Mouse (Mus musculus) forebrain, embryonic 11.5 days (tissue): Measurements from ENCODE around the gene Hyal2. TPM values are rescaled to one million over a fixed set of nuclear protein-coding genes. Genes with fewer than 3 reads are reported as not detected.
A peak's percentile ranks its signal among the peaks of the same experiment; 100 is the strongest.

Source experiments
- ATAC-seq: fragments of 200-750 bp; cut with Nextera tagmentation; replicated peaks from 2 replicates; pipeline ENCODE4 v1.8.0; 2017; ENCODE audit warnings: moderate TSS enrichment; ENCODE audit not compliant: low FRiP score
- DNase-seq: peaks from one replicate; pipeline ENCODE4 v3.0.0-alpha.2; 2017; ENCODE audit warnings: low spot score
- H3K27ac ChIP-seq: fragments of 300-500 bp; sonication (generic); 2 replicates; pipeline ENCODE4 v1.5.1; 2014; ENCODE audit warnings: low read depth, low read length
- H3K27me3 ChIP-seq: fragments of 300-500 bp; sonication (generic); 2 replicates; pipeline ENCODE4 v1.6.1; 2014; ENCODE audit warnings: mild to moderate bottlenecking, low read length, mixed read lengths; ENCODE audit not compliant: control insufficient read depth, insufficient read depth
- H3K36me3 ChIP-seq: fragments of 300-500 bp; sonication (generic); 2 replicates; pipeline ENCODE4 v1.6.1; 2014; ENCODE audit warnings: mild to moderate bottlenecking, low read length, moderate library complexity, mixed read lengths; ENCODE audit not compliant: control insufficient read depth, insufficient read depth
- H3K4me1 ChIP-seq: fragments of 300-500 bp; sonication (generic); replicated peaks from 2 replicates; pipeline ENCODE4 v1.6.1; 2014; ENCODE audit warnings: low read length, mixed read lengths; ENCODE audit not compliant: control insufficient read depth, insufficient read depth
- H3K4me2 ChIP-seq: fragments of 300-500 bp; sonication (generic); 2 replicates; pipeline ENCODE4 v1.6.1; 2014; ENCODE audit warnings: low read depth, mild to moderate bottlenecking, low read length, moderate library complexity, mixed read lengths; ENCODE audit not compliant: severe bottlenecking
- H3K4me3 ChIP-seq: fragments of 300-500 bp; sonication (generic); 2 replicates; pipeline ENCODE4 v1.5.1; 2014; ENCODE audit warnings: low read depth, low read length
- H3K9ac ChIP-seq: fragments of 300-500 bp; sonication (generic); 2 replicates; pipeline ENCODE4 v1.6.1; 2014; ENCODE audit warnings: low read length
- H3K9me3 ChIP-seq: fragments of 300-500 bp; sonication (generic); 2 replicates; pipeline ENCODE4 v1.6.1; 2016; ENCODE audit warnings: low read length, mixed read lengths; ENCODE audit not compliant: control insufficient read depth
- WGBS: fragments of 180-500 bp; shearing (Covaris S2); extraction: QIAGEN DNeasy Blood & Tissue Kit; methylation state at CpG from one replicate; pipeline ENCODE4 v1.1.7; 2014; 5-methylcytosine and 5-hydroxymethylcytosine counted together
- polyA plus RNA-seq: library from polyadenylated mRNA; unstranded; fragments of >200 nt; fragmentation: Nextera tagmentation; extraction: Ambion mirVana; gene quantifications from 2 replicates; pipeline ENCODE4 v1.2.1, GENCODE M21; 2014

Gene Hyal2
- 129 and 139 TPM in 2 replicates for polyA plus RNA-seq

- H3K27ac ChIP-seq: peak within 1 kb of the TSS; percentile 81
- peaks cover 13% of the 10 kb centered on the region; the same call in 1 of the 2 replicates for H3K36me3 ChIP-seq
- H3K4me3 ChIP-seq: peak within 1 kb of the TSS; percentile 79
- H3K4me2 ChIP-seq: peak within 1 kb of the TSS; percentile 81
- peaks cover 28% of the 10 kb centered on the region for H3K4me1 ChIP-seq
- peak within 1 kb of the TSS; percentile 94 for H3K9ac ChIP-seq
- no peaks in the 10 kb centered on the region for H3K9me3 ChIP-seq
- WGBS: 6% methylated on average over 18 of the region's 18 CpGs
- H3K27me3 ChIP-seq: no peaks in the 10 kb centered on the region
- ATAC-seq (no peak), DNase-seq (peak; percentile 58)
Observed at GRCm38 (mm10) chr9:107567702-107568319, at the start of gene Hyal2. Hyal2 (plus strand) TSS chr9:107567945.

GRCm38 (mm10) chr9:107520331-107520730 is 47.4 kb upstream of the Hyal2 start:
- ATAC-seq (no peak), DNase-seq (no peak)
- H3K4me2 ChIP-seq: no peak overlapping the region
- H3K27me3 ChIP-seq: peaks cover 3% of the 10 kb centered on the region; the same call in 1 of the 2 replicates
- no peak overlapping the region for H3K27ac ChIP-seq
- 54% methylated on average over 6 of the region's 6 CpGs for WGBS
- no peaks in the 10 kb centered on the region for H3K9me3 ChIP-seq
- H3K36me3 ChIP-seq: no peaks in the 10 kb centered on the region
- H3K4me1 ChIP-seq: peaks cover 16% of the 10 kb centered on the region
- no peak overlapping the region for H3K4me3 ChIP-seq
- H3K9ac ChIP-seq: no peak overlapping the region

GRCm38 (mm10) chr9:107521190-107521589 is 46.6 kb upstream of the Hyal2 start:
- Histone ChIP-seq H3K9me3 (no peaks in the 10 kb centered on the region), H3K9ac (no peak overlapping the region), H3K4me3 (no peak overlapping the region), H3K27me3 (peaks cover 11% of the 10 kb centered on the region; the same call in 1 of the 2 replicates), H3K4me2 (no peak overlapping the region), H3K36me3 (no peaks in the 10 kb centered on the region), H3K27ac (no peak overlapping the region), H3K4me1 (peaks cover 18% of the 10 kb centered on the region)
- 67% methylated on average over 5 of the region's 5 CpGs for WGBS
- ATAC-seq (no peak), DNase-seq (no peak)

GRCm38 (mm10) chr9:107521711-107522399 is 45.9 kb upstream of the Hyal2 start:
- Histone ChIP-seq H3K4me2 (peak overlapping the region; percentile 19; the same call in 1 of the 2 replicates), H3K36me3 (no peaks in the 10 kb centered on the region), H3K4me1 (peaks cover 19% of the 10 kb centered on the region), H3K27me3 (peaks cover 15% of the 10 kb centered on the region; the same call in 1 of the 2 replicates), H3K4me3 (no peak overlapping the region), H3K9me3 (no peaks in the 10 kb centered on the region), H3K9ac (peak overlapping the region; percentile 21; the same call in 1 of the 2 replicates), H3K27ac (no peak overlapping the region)
- DNase-seq (peak; percentile 63), ATAC-seq (no peak; the same call in 1 of the 2 replicates)
- 21% methylated on average over 23 of the region's 25 CpGs for WGBS

- WGBS: 53% methylated on average over 2 of the region's 2 CpGs
- H3K4me1 ChIP-seq: peaks cover 22% of the 10 kb centered on the region
- peak overlapping the region; percentile 21 for H3K9ac ChIP-seq
- no peaks in the 10 kb centered on the region for H3K36me3 ChIP-seq
- H3K9me3 ChIP-seq: no peaks in the 10 kb centered on the region
- ATAC-seq: no peak; the same call in 1 of the 2 replicates
- H3K4me3 ChIP-seq: no peak overlapping the region
- peak overlapping the region; percentile 19; the same call in 1 of the 2 replicates for H3K4me2 ChIP-seq
- peaks cover 19% of the 10 kb centered on the region for H3K27me3 ChIP-seq
- no peak overlapping the region for H3K27ac ChIP-seq
- DNase-seq: no peak
Observed at GRCm38 (mm10) chr9:107522400-107522711, 45.4 kb upstream of the Hyal2 start.

GRCm38 (mm10) chr9:107526198-107527026 is 41.3 kb upstream of the Hyal2 start:
- Histone ChIP-seq H3K27me3 (peaks cover 23% of the 10 kb centered on the region), H3K9ac (no peak overlapping the region; the same call in 1 of the 2 replicates), H3K27ac (no peak overlapping the region), H3K9me3 (no peaks in the 10 kb centered on the region), H3K4me1 (peaks cover 16% of the 10 kb centered on the region), H3K4me2 (peak overlapping the region; percentile 53), H3K36me3 (no peaks in the 10 kb centered on the region), H3K4me3 (peak overlapping the region; percentile 30)
- WGBS: 4% methylated on average over 44 of the region's 44 CpGs
- ATAC-seq (peak; percentile 71), DNase-seq (peak; percentile 91)

- H3K27me3 ChIP-seq: no peaks in the 10 kb centered on the region
- H3K9me3 ChIP-seq: no peaks in the 10 kb centered on the region
- H3K4me3 ChIP-seq: peak within 1 kb of the TSS; percentile 60
- peak; percentile 98 for ATAC-seq
- H3K36me3 ChIP-seq: peaks cover 7% of the 10 kb centered on the region
- H3K4me2 ChIP-seq: peak within 1 kb of the TSS; percentile 78
- under 1% methylated on average over 48 of the region's 48 CpGs for WGBS
- peak within 1 kb of the TSS; percentile 80 for H3K9ac ChIP-seq
- no peak within 1 kb of the TSS for H3K27ac ChIP-seq
- peak; percentile 94 for DNase-seq
- peaks cover 17% of the 10 kb centered on the region for H3K4me1 ChIP-seq
Observed at GRCm38 (mm10) chr9:107533791-107534407, 33.8 kb upstream of the Hyal2 start, which contains the start of gene Tmem115. Tmem115 (plus strand) TSS chr9:107533945.
